Mouse (Mus musculus): ENCODE measurements at regions not wholly inside any gene's neighbourhood (a gene's known extent, or its start where the extent isn't known, plus 50 kb on each side); places are given as distances from the start of the nearest gene placed in this dataset.

DNA sequence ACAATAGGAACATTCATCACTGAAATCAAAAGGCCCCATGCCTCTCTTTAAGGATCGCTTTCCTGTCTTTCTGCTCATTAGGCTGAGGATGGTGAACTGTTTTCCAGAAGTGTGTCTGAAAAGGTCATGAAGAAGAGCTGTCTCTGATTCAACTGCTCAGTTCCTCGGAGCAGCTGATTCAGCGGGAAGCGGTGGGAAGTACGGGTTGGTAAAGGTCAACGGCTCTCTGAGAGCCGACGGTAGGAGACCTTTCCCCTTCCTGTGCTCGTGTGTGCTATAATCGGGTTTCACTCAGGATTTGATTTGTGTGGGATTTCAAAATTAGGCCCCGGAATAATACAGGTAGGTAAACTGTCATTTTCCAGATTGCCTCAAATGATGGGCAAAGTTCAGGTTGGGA, 210.5 kb downstream of the Kcnrg start:
- no peak for TF ChIP-seq POLR2A (IDR thresholded peaks at IDR 0.05; ENCODE audit: low read depth, low read length)
- no peak for TF ChIP-seq CTCF (IDR thresholded peaks at IDR 0.05; ENCODE audit: extremely low read depth, insufficient read length, insufficient replicate concordance, low read depth, low read length)

Data from small intestine, adult 2 months (tissue).